Mouse (Mus musculus) myocyte (in vitro differentiated cells): ENCODE measurements around the gene Olfr221. TPM values are rescaled to one million over a fixed set of nuclear protein-coding genes. Genes with fewer than 3 reads are reported as not detected.
"Not testable (repeated sequence)": the region's sequence is repeated elsewhere in the genome, so short reads cannot be mapped to it uniquely, and the experiment has no call there.

Experiments
- H3K27me3 ChIP-seq: one replicate; pipeline ENCODE4 v1.6.1; 2011; ENCODE audit not compliant: control insufficient read depth, insufficient read depth, insufficient read length
- H3K36me3 ChIP-seq: one replicate; pipeline ENCODE4 v1.6.1; 2011; ENCODE audit not compliant: control insufficient read depth, insufficient read depth
- H3K4me2 ChIP-seq: one replicate; pipeline ENCODE4 v1.6.1; 2011; ENCODE audit warnings: low read depth, control low read depth
- H3K4me3 ChIP-seq: one replicate; pipeline ENCODE4 v1.5.1; 2011; ENCODE audit warnings: mild to moderate bottlenecking, control low read depth, moderate library complexity
- H3K79me2 ChIP-seq: one replicate; pipeline ENCODE4 v1.6.1; 2011; ENCODE audit not compliant: control insufficient read depth, insufficient read depth
- H3ac ChIP-seq: one replicate; pipeline ENCODE4 v1.6.1; 2011; ENCODE audit not compliant: control insufficient read depth, insufficient read length
- CEBPB ChIP-seq: IDR thresholded peaks from 2 replicates; pipeline ENCODE4 v1.6.1; 2011; ENCODE audit warnings: mild to moderate bottlenecking, moderate library complexity; ENCODE audit not compliant: poor library complexity, insufficient read depth, severe bottlenecking
- E2F4 ChIP-seq: IDR thresholded peaks from one replicate; pipeline ENCODE4 v1.6.1; 2011; ENCODE audit warnings: mild to moderate bottlenecking, control low read depth, moderate library complexity; ENCODE audit not compliant: insufficient read depth
- MAX ChIP-seq: IDR thresholded peaks from one replicate; pipeline ENCODE4 v1.6.1; 2011; ENCODE audit warnings: low read depth, mild to moderate bottlenecking, control low read depth
- MYOD1 ChIP-seq, 3 experiments: IDR thresholded peaks; one replicate each; pipeline ENCODE4 v1.6.1; 2011; ENCODE audit warnings: control low read depth in 2 of 3, low read depth in 2 of 3, mild to moderate bottlenecking in 2 of 3, moderate library complexity in 1 of 3; ENCODE audit not compliant: insufficient read length in 2 of 3, control insufficient read depth in 1 of 3
- MYOG ChIP-seq, 3 experiments: IDR thresholded peaks; one replicate each; pipeline ENCODE4 v1.6.1; 2011; ENCODE audit warnings: control low read depth in 2 of 3, low read depth in 2 of 3, mild to moderate bottlenecking in 2 of 3; ENCODE audit not compliant: insufficient read length in 2 of 3, control insufficient read depth in 1 of 3, insufficient read depth in 1 of 3
- POLR2A ChIP-seq: IDR thresholded peaks from one replicate; pipeline ENCODE4 v1.6.1; 2011; ENCODE audit warnings: low read depth, mild to moderate bottlenecking, control low read depth, moderate library complexity; ENCODE audit not compliant: insufficient read length
- POLR2AphosphoS2 ChIP-seq: IDR thresholded peaks from one replicate; pipeline ENCODE4 v1.6.1; 2011; ENCODE audit warnings: low read depth, control low read depth; ENCODE audit not compliant: insufficient read length
- REST ChIP-seq: IDR thresholded peaks from one replicate; pipeline ENCODE4 v1.6.1; 2011; ENCODE audit warnings: mild to moderate bottlenecking, control low read depth, moderate library complexity; ENCODE audit not compliant: insufficient read depth, insufficient read length
- SRF ChIP-seq: IDR thresholded peaks from one replicate; pipeline ENCODE4 v1.6.1; 2011; ENCODE audit warnings: low read depth; ENCODE audit not compliant: control insufficient read depth, insufficient read length
- TCF12 ChIP-seq: IDR thresholded peaks from one replicate; pipeline ENCODE4 v1.6.1; 2011; ENCODE audit warnings: mild to moderate bottlenecking, control low read depth; ENCODE audit not compliant: poor library complexity, insufficient read depth, severe bottlenecking
- TCF3 ChIP-seq: IDR thresholded peaks from one replicate; pipeline ENCODE4 v1.6.1; 2011; ENCODE audit warnings: low read depth, control low read depth; ENCODE audit not compliant: insufficient read length
- USF1 ChIP-seq: IDR thresholded peaks from one replicate; pipeline ENCODE4 v1.6.1; 2011; ENCODE audit warnings: low read depth, mild to moderate bottlenecking, control low read depth, moderate library complexity
- polyA plus RNA-seq: library from polyadenylated mRNA; unstranded; fragments of >200 nt; fragmentation: generic; extraction: Trizol; gene quantifications from one replicate; pipeline ENCODE4 v1.2.1, GENCODE M21; 2012; ENCODE audit warnings: missing spikeins

The Olfr221 gene
- not detected for polyA plus RNA-seq

DNA sequence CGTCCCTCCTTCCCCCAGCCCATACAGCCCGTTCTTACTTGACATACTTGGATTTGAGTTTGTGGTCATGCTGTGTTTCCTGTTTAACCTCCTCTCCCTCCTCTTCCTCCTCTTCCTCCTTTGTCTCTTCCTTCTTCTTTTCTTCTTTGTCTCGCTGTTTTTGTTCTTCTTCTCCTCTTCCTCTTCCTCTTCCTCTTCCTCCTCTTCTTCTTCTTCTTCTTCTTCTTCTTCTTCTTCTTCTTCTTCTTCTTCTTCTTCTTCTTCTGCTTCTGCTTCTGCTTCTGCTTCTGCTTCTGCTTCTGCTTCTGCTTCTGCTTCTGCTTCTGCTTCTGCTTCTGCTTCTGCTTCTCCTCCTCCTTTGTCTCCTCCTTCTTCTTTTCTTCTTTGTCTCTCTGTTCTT is at the start of gene Olfr221:
Olfr221 (minus strand) TSS at position 101 of the 400 bp plus-strand sequence.
- not testable (repeated sequence) for H3K4me3 ChIP-seq, H3K79me2 ChIP-seq, H3ac ChIP-seq, H3K36me3 ChIP-seq, H3K4me2 ChIP-seq
- H3K27me3 ChIP-seq = peaks cover 17% of the 10 kb centered on the region

GRCm38 (mm10) chr14:52083083-52083482 is 40.8 kb upstream of the Olfr221 start:
- Histone ChIP-seq H3K36me3 (peaks cover 57% of the 10 kb centered on the region), H3ac (no peak overlapping the region), H3K79me2 (peaks cover 52% of the 10 kb centered on the region), H3K27me3 (no peaks in the 10 kb centered on the region), H3K4me2 (no peak overlapping the region), H3K4me3 (no peak overlapping the region)
- no peak for TF ChIP-seq CEBPB
- TF ChIP-seq TCF3 = no peak
- TF ChIP-seq POLR2AphosphoS2 = no peak
- no peak for TF ChIP-seq MYOG (IDR thresholded peaks at IDR 0.05; ENCODE audit: control insufficient read depth in 1 of 3, insufficient read depth in 1 of 3, insufficient read length in 2 of 3, low read depth in 2 of 3)
- TF ChIP-seq MYOD1 (IDR thresholded peaks at IDR 0.05; ENCODE audit: control insufficient read depth in 1 of 3, insufficient read length in 2 of 3, low read depth in 2 of 3) = no peak
- TF ChIP-seq USF1 = no peak
- no peak for TF ChIP-seq E2F4
- no peak for TF ChIP-seq SRF

DNA sequence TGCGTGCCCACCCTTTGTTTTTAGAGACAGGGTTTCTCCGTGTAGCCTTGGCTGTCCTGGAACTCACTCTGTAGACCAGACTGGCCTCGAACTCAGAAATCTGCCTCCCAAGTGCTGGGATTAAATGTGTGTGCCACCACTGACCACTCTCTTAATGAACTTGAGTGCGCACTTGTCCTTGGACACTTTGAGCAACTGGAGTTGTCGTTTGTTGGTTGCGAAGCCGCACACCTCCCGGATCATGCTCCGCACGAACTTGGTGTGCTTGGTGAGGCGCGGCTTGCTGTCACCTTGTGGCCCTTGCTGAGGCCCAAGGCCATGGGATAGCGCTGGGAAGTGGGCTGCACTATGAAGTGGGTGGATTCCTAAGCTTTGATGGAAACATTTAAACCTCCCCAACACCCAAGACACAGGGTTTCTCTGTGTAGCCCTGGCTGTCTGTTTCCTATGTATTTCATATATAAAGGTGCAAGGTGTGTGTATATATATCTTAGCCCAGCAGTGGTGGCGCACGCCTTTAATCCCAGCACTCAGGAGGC is 29.4 kb upstream of the Olfr221 start:
- H3K36me3 ChIP-seq = peaks cover 43% of the 10 kb centered on the region
- no peaks in the 10 kb centered on the region for H3K27me3 ChIP-seq
- TF ChIP-seq E2F4 = no peak
- peak; percentile 62 for TF ChIP-seq POLR2AphosphoS2
- no peaks in the 10 kb centered on the region for H3K79me2 ChIP-seq
- H3ac ChIP-seq = no peak overlapping the region
- no peak overlapping the region for H3K4me3 ChIP-seq
- H3K4me2 ChIP-seq = no peak overlapping the region

DNA sequence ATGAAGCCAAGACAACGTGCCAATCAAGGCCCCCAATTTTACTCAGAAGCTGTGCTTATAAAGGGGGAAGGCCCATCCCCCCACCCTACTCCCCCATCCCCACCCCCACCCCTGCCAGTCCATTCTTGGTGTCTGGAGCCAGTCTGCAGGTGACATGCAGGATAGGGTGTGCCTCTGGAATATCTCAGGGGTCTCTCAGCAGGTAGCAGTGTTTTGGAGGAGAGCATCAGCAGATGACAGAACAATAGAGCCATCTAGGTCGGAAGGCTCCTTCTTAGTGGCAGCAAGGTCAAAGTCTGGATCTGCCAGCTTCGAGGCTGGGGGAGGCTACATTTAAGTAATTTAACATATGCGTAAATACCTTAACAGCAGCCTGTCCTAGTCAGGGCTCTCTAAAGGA is 23.9 kb upstream of the Olfr221 start:
- TF ChIP-seq REST (no peak), SRF (no peak), TCF12 (no peak), CEBPB (no peak), TCF3 (no peak), MAX (no peak), USF1 (no peak), MYOD1 (IDR thresholded peaks at IDR 0.05; ENCODE audit: control insufficient read depth in 1 of 3, insufficient read length in 2 of 3, low read depth in 2 of 3) (no peak), POLR2A (no peak), MYOG (IDR thresholded peaks at IDR 0.05; ENCODE audit: control insufficient read depth in 1 of 3, insufficient read depth in 1 of 3, insufficient read length in 2 of 3, low read depth in 2 of 3) (no peak), E2F4 (no peak), POLR2AphosphoS2 (no peak)
- H3K36me3 ChIP-seq = no peaks in the 10 kb centered on the region
- no peak overlapping the region for H3K4me2 ChIP-seq
- no peak overlapping the region for H3K4me3 ChIP-seq
- H3ac ChIP-seq = no peak overlapping the region
- peaks cover 6% of the 10 kb centered on the region for H3K27me3 ChIP-seq
- no peaks in the 10 kb centered on the region for H3K79me2 ChIP-seq

- Histone ChIP-seq H3K4me3 (no peak overlapping the region), H3K27me3 (peaks cover 6% of the 10 kb centered on the region), H3K36me3 (no peaks in the 10 kb centered on the region), H3K4me2 (no peak overlapping the region), H3K79me2 (no peaks in the 10 kb centered on the region), H3ac (no peak overlapping the region)
- no peak for TF ChIP-seq TCF3
- no peak for TF ChIP-seq POLR2A
- TF ChIP-seq TCF12 = no peak
- no peak for TF ChIP-seq CEBPB
- TF ChIP-seq MYOG (IDR thresholded peaks at IDR 0.05; ENCODE audit: control insufficient read depth in 1 of 3, insufficient read depth in 1 of 3, insufficient read length in 2 of 3, low read depth in 2 of 3) = no peak
- TF ChIP-seq MYOD1 (IDR thresholded peaks at IDR 0.05; ENCODE audit: control insufficient read depth in 1 of 3, insufficient read length in 2 of 3, low read depth in 2 of 3) = no peak
- TF ChIP-seq E2F4 = no peak
- no peak for TF ChIP-seq REST
- TF ChIP-seq SRF = no peak
- no peak for TF ChIP-seq USF1
- no peak for TF ChIP-seq POLR2AphosphoS2
- no peak for TF ChIP-seq MAX
These were observed 19.5 kb upstream of the Olfr221 start for GRCm38 (mm10) chr14:52061798-52062197.
